Mouse (Mus musculus): ENCODE results near the gene Ppp1r26. TPM values are rescaled to one million over a fixed set of nuclear protein-coding genes. Genes with fewer than 3 reads are reported as not detected.

Ppp1r26 gene
- 3.2 TPM for polyA plus RNA-seq (2014; fragmentation: Illumina TruSeq; extraction: RNeasy Lipid Tissue Mini Kit (QIAGEN cat#74804); ENCODE audit: low read depth, low replicate concordance)

GRCm38 (mm10) chr2:28446515-28447314 lies at the start of gene Ppp1r26:
Gene Ppp1r26 (plus strand): TSS chr2:28446800.

GRCm38 (mm10) chr2:28465836-28466518 lies 19.4 kb downstream of the Ppp1r26 start, which contains the start of gene 1700007K13Rik:
Gene 1700007K13Rik (minus strand): TSS chr2:28466332.

GRCm38 (mm10) chr2:28467860-28468485 lies 21.4 kb downstream of the Ppp1r26 start, which contains the start of gene Mrps2:
Gene Mrps2 (plus strand): TSS chr2:28468066.

GRCm38 (mm10) chr2:28496671-28497070 lies 50.1 kb downstream of the Ppp1r26 start, which contains the start of gene Gbgt1:
Gene Gbgt1 (plus strand): TSS chr2:28496891.

Other genes with a start within 250 kb of the Ppp1r26 start
- gene 1700007K13Rik, start 19.5 kb downstream of the Ppp1r26 start, polyA plus RNA-seq (2014; fragmentation: Illumina TruSeq; extraction: RNeasy Lipid Tissue Mini Kit (QIAGEN cat#74804); ENCODE audit: low read depth, low replicate concordance): not detected
- 41.6 TPM for gene Mrps2, start 21.3 kb downstream of the Ppp1r26 start, polyA plus RNA-seq (2014; fragmentation: Illumina TruSeq; extraction: RNeasy Lipid Tissue Mini Kit (QIAGEN cat#74804); ENCODE audit: low read depth, low replicate concordance)
- gene Gbgt1, start 50.1 kb downstream of the Ppp1r26 start, polyA plus RNA-seq (2014; fragmentation: Illumina TruSeq; extraction: RNeasy Lipid Tissue Mini Kit (QIAGEN cat#74804); ENCODE audit: low read depth, low replicate concordance): 0.89 TPM
- gene Gm10134, start 59.3 kb downstream of the Ppp1r26 start, polyA plus RNA-seq (2014; fragmentation: Illumina TruSeq; extraction: RNeasy Lipid Tissue Mini Kit (QIAGEN cat#74804); ENCODE audit: low read depth, low replicate concordance): not detected
- gene Ralgds, start 66.3 kb downstream of the Ppp1r26 start, polyA plus RNA-seq (2014; fragmentation: Illumina TruSeq; extraction: RNeasy Lipid Tissue Mini Kit (QIAGEN cat#74804); ENCODE audit: low read depth, low replicate concordance): 10.6 TPM
- not detected for gene Cel, start 116.6 kb downstream of the Ppp1r26 start, polyA plus RNA-seq (2014; fragmentation: Illumina TruSeq; extraction: RNeasy Lipid Tissue Mini Kit (QIAGEN cat#74804); ENCODE audit: low read depth, low replicate concordance)
- 13.0 TPM for gene Gtf3c5, start 137.0 kb downstream of the Ppp1r26 start, polyA plus RNA-seq (2014; fragmentation: Illumina TruSeq; extraction: RNeasy Lipid Tissue Mini Kit (QIAGEN cat#74804); ENCODE audit: low read depth, low replicate concordance)
- gene Gfi1b, start 175.2 kb downstream of the Ppp1r26 start, polyA plus RNA-seq (2014; fragmentation: Illumina TruSeq; extraction: RNeasy Lipid Tissue Mini Kit (QIAGEN cat#74804); ENCODE audit: low read depth, low replicate concordance): not detected
- 17.2 TPM for gene Tsc1, start 194.4 kb downstream of the Ppp1r26 start, polyA plus RNA-seq (2014; fragmentation: Illumina TruSeq; extraction: RNeasy Lipid Tissue Mini Kit (QIAGEN cat#74804); ENCODE audit: low read depth, low replicate concordance)